Mouse (Mus musculus) adrenal gland, postnatal 25 days (tissue): ENCODE results near the gene Gpr83. TPM values are rescaled to one million over a fixed set of nuclear protein-coding genes. Genes with fewer than 3 reads are reported as not detected.
"Not testable (repeated sequence)": the region's sequence is repeated elsewhere in the genome, so short reads cannot be mapped to it uniquely, and the experiment has no call there.

Experiments
- DNase-seq: peaks from one replicate; pipeline ENCODE4 v3.0.0; 2021; ENCODE audit warnings: mixed read lengths
- total RNA-seq: library from RNA; stranded (reverse); gene quantifications from 2 replicates; pipeline ENCODE4 v1.2.3, GENCODE M21; 2021

The Gpr83 gene
- total RNA-seq, 1 experiment from 2014 or later = not detected

GRCm38 (mm10) chr9:14870377-14870776 is 10.4 kb downstream of the Gpr83 start:
- DNase-seq = no peak

DNA sequence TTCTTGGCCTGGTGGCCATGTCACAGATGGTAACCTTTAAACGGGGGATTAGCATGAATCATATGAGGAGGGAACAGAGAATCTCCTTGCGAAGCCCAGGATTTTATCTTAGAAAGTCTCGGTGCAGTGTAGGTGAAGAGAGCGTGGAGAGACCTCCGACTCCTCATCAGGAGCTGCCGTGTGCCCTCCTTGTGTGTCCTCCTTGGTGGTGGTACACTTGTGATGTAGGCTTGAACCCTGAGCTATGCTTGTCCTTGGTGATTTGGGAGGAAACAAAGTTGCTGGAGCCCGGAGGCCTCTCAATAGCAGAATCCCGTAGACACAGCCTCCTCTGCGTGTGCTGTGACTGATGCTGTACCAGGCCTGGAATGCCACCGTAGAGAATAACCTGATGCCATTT is 10.8 kb downstream of the Gpr83 start:
- no peak for DNase-seq

GRCm38 (mm10) chr9:14871536-14871935 is 11.5 kb downstream of the Gpr83 start:
- peak; percentile 26 for DNase-seq

- no peak for DNase-seq
Measured at GRCm38 (mm10) chr9:14872181-14872930, 12.3 kb downstream of the Gpr83 start.

- DNase-seq = no peak
Measured at GRCm38 (mm10) chr9:14875743-14876507, 15.9 kb downstream of the Gpr83 start.

GRCm38 (mm10) chr9:14876566-14876965 is 16.6 kb downstream of the Gpr83 start:
- not testable (repeated sequence) for DNase-seq

DNA sequence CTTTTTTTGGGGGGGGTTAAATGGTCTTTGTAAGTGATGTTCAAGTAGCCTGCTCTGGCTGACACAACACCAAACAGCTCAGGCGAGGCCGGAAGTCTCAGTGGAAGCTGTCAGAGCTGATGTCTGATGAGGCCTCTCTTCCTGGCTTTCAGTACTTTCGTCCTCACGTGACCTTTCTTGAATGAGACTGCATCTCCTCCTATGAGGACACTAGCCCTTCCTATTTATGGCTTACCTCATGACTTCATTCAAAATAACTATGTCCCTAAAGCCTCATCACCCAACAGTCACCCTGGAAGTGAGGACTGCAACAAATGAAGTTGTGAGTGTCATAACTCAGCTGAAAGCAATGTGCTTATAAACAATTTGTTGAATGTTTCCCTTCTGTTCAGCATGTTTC is 24.6 kb downstream of the Gpr83 start:
- no peak for DNase-seq

GRCm38 (mm10) chr9:14885151-14885550 is 25.1 kb downstream of the Gpr83 start:
- peak; percentile 22 for DNase-seq

DNA sequence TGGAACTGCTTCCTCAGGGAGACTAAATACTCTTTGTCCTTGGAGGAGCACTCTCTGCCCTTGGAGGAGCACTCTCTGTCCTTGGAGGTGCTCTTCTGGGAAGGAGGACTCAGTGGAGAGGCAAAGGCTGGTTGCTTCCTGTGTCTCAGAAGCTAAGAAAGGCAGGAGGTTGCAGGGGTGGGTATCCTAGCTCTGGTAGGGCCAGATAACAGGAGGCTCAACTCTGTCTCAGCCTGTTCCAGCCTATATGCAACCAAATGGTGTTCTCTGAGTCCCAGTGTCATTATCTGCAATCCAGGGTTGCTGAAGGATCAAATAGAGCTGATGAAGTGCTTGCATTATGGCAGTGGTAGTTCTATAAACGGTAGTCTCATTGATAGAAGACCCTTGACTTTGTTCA is 25.9 kb downstream of the Gpr83 start:
- no peak for DNase-seq

DNA sequence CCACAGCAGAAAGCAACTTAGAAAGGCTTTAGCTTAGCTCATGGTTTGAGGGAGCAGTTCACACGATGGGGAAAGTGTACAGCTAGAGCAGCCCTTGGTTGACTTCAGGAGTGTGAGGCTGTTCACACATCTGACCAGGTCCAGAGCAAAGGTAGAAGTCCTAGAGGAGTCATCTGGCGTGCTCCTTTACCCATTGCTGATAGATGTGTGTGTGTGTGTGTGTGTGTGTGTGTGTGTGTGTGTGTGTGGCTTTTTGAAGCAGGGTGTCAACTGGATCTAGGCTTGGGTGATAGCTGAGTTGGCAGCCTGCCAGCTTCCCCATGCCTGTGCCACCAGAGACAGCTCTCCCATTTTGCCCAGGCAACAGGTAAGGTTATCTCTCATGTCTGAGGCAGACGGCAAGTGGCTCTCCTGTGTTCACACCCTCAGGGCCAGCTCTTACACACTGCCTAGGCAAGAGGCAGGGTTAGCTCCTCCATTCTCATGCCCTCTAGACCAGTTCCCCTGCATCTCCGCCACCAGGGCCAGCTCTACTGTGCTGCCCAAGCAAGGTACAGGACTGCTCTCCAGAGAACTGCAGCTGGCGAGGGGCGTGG is 27.9 kb downstream of the Gpr83 start:
- DNase-seq = no peak

DNA sequence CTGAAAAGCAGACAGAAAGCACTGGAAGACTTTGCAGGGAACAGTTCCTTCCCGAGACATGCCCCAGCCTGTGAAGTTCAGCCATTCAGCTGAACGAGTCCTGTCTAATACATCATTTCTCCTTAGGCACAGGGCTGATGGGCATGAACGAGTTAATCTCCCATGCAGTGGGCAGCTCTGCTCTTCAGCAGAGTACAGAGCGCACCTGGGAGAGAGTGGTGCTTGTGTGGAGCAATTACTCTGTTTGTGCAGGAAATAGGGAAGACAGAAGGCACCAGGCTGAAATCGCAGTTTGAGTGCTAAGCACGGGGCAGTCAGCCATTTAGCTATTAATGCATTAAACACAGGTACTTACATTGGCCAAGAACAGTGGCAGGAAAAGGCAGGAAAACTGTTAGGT is 28.7 kb downstream of the Gpr83 start:
- no peak for DNase-seq

- no peak for DNase-seq
Measured at GRCm38 (mm10) chr9:14890699-14891098, 30.7 kb downstream of the Gpr83 start.

GRCm38 (mm10) chr9:14891891-14892290 is 31.9 kb downstream of the Gpr83 start:
- no peak for DNase-seq

GRCm38 (mm10) chr9:14893388-14893787 is 33.4 kb downstream of the Gpr83 start:
- DNase-seq = no peak

DNA sequence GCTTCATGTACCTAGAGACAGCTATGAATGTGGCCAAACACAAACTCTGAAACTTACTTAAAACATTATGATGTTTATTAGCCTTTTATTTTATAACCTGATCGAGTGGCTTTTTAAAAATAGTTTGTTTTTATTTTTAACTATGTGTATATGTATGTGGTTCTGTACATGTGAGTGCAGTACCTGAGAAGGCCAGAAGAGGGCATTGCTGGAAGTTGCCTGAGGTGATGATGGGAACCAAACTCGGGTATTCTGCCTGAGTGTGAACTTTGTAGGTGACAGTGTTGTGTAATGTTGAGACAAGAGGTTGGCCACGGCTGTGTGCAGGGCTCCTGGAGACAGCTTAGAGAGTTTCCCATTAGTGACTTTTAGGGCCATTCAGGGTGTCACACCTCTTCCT is 34.6 kb downstream of the Gpr83 start:
- DNase-seq = no peak

DNA sequence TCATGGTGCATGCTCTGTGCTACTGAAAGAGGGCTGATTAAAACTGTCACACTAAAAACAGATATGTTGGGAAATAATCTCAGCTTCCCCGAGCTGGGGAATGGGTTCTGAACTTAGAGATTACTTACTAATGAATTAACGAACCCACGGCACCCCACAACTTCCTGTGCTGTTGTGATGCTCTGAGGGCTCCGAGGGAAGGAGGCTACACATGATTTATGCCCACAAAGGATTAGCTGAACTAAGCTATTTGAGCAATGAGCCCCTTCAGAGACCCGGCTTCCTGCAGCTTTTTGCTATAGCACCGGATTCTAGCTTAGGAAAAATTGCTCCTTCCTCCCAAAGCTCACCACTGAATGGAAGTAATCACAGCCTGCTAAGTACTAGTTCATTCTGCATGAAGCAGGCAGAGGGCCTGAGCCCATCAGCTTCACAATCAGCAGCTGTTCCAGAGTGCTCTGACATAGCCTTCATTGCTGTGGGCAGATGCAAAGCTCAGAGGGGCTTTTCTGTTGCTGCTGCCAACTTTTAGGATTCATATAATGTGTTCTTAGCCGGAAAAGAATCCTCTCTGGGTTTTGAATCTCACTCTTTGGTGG is 35.3 kb downstream of the Gpr83 start:
- no peak for DNase-seq

GRCm38 (mm10) chr9:14897102-14897501 is 37.1 kb downstream of the Gpr83 start:
- no peak for DNase-seq

- no peak for DNase-seq
Measured at GRCm38 (mm10) chr9:14901757-14902156, 41.7 kb downstream of the Gpr83 start.

DNA sequence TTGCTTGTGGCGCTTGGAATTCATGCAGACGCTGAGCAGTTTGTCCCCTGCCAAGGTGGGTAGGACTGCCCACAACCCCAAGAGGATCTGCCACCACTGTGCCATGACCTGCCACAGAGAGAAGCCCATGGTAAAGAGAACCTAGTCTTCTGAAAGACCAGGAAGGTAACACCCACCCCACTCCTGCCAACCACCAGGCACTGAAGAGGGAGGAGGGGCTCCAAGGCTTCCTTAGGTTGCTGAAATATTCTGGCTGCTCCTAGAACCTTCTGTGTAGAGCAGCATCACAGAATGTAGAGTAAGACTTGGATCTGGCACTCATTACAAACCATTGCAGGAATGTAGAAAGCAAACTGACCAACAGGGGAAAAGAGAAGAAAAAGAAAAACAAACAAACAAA is 42.4 kb downstream of the Gpr83 start:
- DNase-seq = no peak

- DNase-seq = no peak
Measured at GRCm38 (mm10) chr9:14903006-14903405, 43.0 kb downstream of the Gpr83 start.

- DNase-seq = no peak
Measured at GRCm38 (mm10) chr9:14903581-14904378, 43.8 kb downstream of the Gpr83 start, which contains the start of gene Izumo1r. TSS of gene Izumo1r (minus strand) at chr9:14903949.
